Mouse (Mus musculus) heart, embryonic 13.5 days (tissue): ENCODE measurements around the gene Fstl4. TPM values are rescaled to one million over a fixed set of nuclear protein-coding genes. Genes with fewer than 3 reads are reported as not detected.

ENCODE experiments used
- ATAC-seq: fragments of 200-750 bp; cut with Nextera tagmentation; 2 replicates; pipeline ENCODE4 v1.8.0; 2017; ENCODE audit warnings: moderate TSS enrichment; ENCODE audit not compliant: insufficient number of reproducible peaks, low FRiP score, low TSS enrichment; ENCODE audit errors: extremely low read depth
- H3K27ac ChIP-seq: fragments of 300-500 bp; sonication (generic); replicated peaks from 2 replicates; pipeline ENCODE4 v1.5.1; 2015; ENCODE audit warnings: moderate library complexity, mild to moderate bottlenecking, inconsistent platforms
- H3K27me3 ChIP-seq: fragments of 300-500 bp; sonication (generic); replicated peaks from 2 replicates; pipeline ENCODE4 v1.6.1; 2015; ENCODE audit warnings: mild to moderate bottlenecking, inconsistent platforms
- H3K36me3 ChIP-seq: fragments of 300-500 bp; sonication (generic); 2 replicates; pipeline ENCODE4 v1.6.1; 2015; ENCODE audit warnings: mild to moderate bottlenecking, inconsistent platforms
- H3K4me1 ChIP-seq: fragments of 300-500 bp; sonication (generic); 2 replicates; pipeline ENCODE4 v1.6.1; 2015; ENCODE audit warnings: inconsistent platforms
- H3K4me2 ChIP-seq: fragments of 300-500 bp; sonication (generic); 2 replicates; pipeline ENCODE4 v1.6.1; 2015; ENCODE audit warnings: inconsistent platforms, mild to moderate bottlenecking, moderate library complexity
- H3K4me3 ChIP-seq: fragments of 300-500 bp; sonication (generic); 2 replicates; pipeline ENCODE4 v1.5.1; 2015; ENCODE audit warnings: moderate library complexity, mild to moderate bottlenecking, inconsistent platforms
- H3K9ac ChIP-seq: fragments of 300-500 bp; sonication (generic); 2 replicates; pipeline ENCODE4 v1.6.1; 2015; ENCODE audit warnings: inconsistent platforms, mild to moderate bottlenecking, moderate library complexity
- H3K9me3 ChIP-seq: fragments of 300-500 bp; sonication (generic); 2 replicates; pipeline ENCODE4 v1.6.1; 2016; ENCODE audit warnings: inconsistent platforms
- WGBS: fragments of 180-500 bp; shearing (Covaris S2); methylation state at CpG from one replicate; pipeline ENCODE4 v1.1.7; 2015; ENCODE audit warnings: mixed read lengths; 5-methylcytosine and 5-hydroxymethylcytosine counted together
- polyA plus RNA-seq: library from polyadenylated mRNA; unstranded; fragments of >200 nt; fragmentation: Nextera tagmentation; extraction: Ambion mirVana; gene quantifications from 2 replicates; pipeline ENCODE4 v1.2.1, GENCODE M21; 2015

The Fstl4 gene
- polyA plus RNA-seq, 1 experiment from 2014 or later: 9.7 TPM

DNA sequence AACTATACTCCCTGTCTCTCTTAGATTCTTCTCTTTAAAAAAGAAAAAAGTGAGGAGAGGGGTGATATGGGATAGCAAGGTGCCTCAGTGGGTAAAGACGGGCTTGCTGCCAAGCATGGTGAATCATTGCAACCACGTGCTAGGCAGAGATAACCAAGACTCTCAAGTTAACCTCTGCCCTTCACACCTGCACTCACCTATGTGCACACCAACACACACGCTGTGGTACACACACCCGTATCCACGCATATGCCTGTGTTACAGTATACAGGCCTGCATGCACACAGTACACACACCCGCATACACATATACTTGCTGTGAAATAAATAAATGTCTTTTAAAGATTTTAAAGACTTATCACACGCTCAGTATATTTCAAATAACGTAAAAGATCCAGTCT lies 375.8 kb downstream of the Fstl4 start:
- no peaks in the 10 kb centered on the region for H3K36me3 ChIP-seq
- 77% methylated on average over 8 of the region's 8 CpGs for WGBS
- no peak overlapping the region for H3K4me3 ChIP-seq
- no peak overlapping the region for H3K9ac ChIP-seq
- no peaks in the 10 kb centered on the region for H3K4me1 ChIP-seq
- no peak overlapping the region for H3K4me2 ChIP-seq
- no peaks in the 10 kb centered on the region for H3K9me3 ChIP-seq
- no peak overlapping the region for H3K27ac ChIP-seq
- ATAC-seq: no peak
- H3K27me3 ChIP-seq: no peaks in the 10 kb centered on the region; the same call in 1 of the 2 replicates

DNA sequence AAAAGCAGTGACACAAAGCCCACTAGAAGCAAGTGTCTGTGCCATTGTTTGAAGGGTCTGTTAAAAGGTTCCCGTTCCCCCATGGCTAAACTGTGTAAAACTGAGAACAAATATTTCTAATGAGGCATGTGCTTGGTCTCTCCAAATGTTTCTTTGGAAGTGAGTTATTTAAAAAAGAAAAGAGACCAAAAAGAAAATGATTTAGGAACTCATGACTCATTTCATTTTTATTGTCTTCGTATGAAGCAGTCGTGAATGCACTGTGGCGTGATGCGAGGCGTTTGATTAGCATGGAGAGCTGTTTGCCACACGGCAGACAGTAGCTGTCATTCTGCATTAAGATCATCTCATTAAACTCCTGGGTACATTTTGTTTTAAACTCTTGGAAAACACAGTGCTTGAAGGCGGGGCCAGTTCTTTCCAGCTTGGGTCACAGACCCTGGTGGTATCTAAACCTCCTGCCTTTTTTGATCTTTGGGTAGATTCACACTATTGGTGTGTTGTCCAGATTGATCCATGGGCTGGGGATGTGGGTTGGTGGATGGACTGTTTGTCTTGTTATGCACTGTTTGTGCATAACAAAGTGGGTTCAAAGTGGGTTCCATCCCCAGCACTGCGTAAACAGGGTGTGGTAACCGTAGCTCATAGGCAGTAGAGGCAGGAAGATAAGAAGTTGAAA lies 376.4 kb downstream of the Fstl4 start:
- ATAC-seq: no peak
- H3K9ac ChIP-seq: no peak overlapping the region
- H3K9me3 ChIP-seq: no peaks in the 10 kb centered on the region
- H3K27me3 ChIP-seq: no peaks in the 10 kb centered on the region; the same call in 1 of the 2 replicates
- no peak overlapping the region for H3K4me3 ChIP-seq
- H3K4me2 ChIP-seq: no peak overlapping the region
- H3K4me1 ChIP-seq: no peaks in the 10 kb centered on the region
- H3K36me3 ChIP-seq: no peaks in the 10 kb centered on the region
- no peak overlapping the region for H3K27ac ChIP-seq
- WGBS: 82% methylated on average over 10 of the region's 10 CpGs

DNA sequence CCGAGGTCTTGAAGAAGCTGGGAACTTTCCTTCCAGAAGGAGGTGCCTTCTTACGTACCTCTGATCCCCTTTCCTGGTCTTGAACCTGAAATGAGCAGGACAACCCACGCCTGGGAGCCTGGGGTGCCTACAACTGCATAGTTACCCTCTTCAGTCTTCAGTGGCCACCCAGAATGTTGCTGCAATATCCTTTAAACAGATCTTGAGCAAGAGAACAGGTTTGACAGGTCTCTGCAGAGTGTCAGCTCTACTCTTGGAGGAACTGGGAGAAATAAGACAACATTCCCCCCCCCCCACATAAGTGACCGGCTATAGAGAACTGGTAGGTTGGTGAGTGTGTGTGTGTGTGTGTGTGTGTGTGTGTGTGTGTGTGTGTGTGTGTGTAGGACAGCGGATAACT lies 379.1 kb downstream of the Fstl4 start:
- ATAC-seq: no peak
- H3K4me3 ChIP-seq: no peak overlapping the region
- no peaks in the 10 kb centered on the region for H3K9me3 ChIP-seq
- no peak overlapping the region for H3K4me2 ChIP-seq
- 69% methylated on average over 5 of the region's 5 CpGs for WGBS
- H3K27me3 ChIP-seq: no peaks in the 10 kb centered on the region; the same call in 1 of the 2 replicates
- no peaks in the 10 kb centered on the region for H3K36me3 ChIP-seq
- no peaks in the 10 kb centered on the region for H3K4me1 ChIP-seq
- H3K27ac ChIP-seq: no peak overlapping the region
- no peak overlapping the region for H3K9ac ChIP-seq

DNA sequence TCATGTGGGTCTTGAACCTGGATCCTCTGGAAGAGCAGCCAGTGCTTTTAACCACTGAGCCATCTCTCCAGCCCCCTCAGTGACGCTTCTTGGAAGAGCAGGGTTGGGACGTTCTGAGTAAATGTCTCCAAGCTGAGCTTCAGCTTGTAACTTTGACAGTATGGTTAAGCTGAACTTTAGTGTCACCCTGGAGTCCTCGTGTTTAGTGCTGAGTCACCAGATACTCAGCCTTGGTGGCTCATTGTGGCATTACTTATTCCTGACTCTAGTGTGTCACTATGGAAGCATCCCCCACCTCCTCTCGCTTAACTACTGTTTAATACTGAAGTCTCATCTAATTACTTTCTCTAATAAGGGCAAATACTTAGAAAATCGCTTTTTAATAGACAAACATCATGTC lies 380.1 kb downstream of the Fstl4 start:
- ATAC-seq: no peak
- no peak overlapping the region for H3K4me3 ChIP-seq
- no peak overlapping the region for H3K9ac ChIP-seq
- H3K36me3 ChIP-seq: no peaks in the 10 kb centered on the region
- no peaks in the 10 kb centered on the region for H3K9me3 ChIP-seq
- H3K4me1 ChIP-seq: no peaks in the 10 kb centered on the region
- no peaks in the 10 kb centered on the region; the same call in 1 of the 2 replicates for H3K27me3 ChIP-seq
- H3K4me2 ChIP-seq: no peak overlapping the region
- no peak overlapping the region for H3K27ac ChIP-seq
- WGBS: 69% methylated on average over 5 of the region's 5 CpGs

DNA sequence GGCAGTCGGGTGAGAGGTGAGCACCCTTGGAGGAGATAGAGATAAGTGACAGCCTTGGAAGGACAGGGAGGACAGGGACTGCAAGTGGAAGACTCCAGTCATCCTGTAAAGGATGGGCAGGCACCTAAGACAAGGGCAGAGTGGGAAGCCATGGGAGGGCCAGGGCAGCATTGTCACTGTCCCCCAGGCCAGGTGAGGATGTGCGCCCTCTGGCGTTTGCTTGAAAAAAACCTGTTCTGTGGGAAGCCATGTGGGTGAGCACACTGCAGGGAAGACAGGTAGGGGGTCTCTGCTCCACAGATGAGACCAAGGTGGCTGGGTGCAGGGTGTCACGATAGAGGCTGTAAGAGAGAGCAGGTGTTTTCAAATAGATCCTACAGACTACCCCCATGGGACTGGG lies 381.9 kb downstream of the Fstl4 start:
- Histone ChIP-seq H3K36me3 (no peaks in the 10 kb centered on the region), H3K9me3 (no peaks in the 10 kb centered on the region), H3K4me2 (no peak overlapping the region), H3K4me3 (no peak overlapping the region), H3K9ac (no peak overlapping the region), H3K4me1 (no peaks in the 10 kb centered on the region), H3K27ac (no peak overlapping the region), H3K27me3 (no peaks in the 10 kb centered on the region; the same call in 1 of the 2 replicates)
- 32% methylated on average over 4 of the region's 4 CpGs for WGBS
- ATAC-seq: no peak

DNA sequence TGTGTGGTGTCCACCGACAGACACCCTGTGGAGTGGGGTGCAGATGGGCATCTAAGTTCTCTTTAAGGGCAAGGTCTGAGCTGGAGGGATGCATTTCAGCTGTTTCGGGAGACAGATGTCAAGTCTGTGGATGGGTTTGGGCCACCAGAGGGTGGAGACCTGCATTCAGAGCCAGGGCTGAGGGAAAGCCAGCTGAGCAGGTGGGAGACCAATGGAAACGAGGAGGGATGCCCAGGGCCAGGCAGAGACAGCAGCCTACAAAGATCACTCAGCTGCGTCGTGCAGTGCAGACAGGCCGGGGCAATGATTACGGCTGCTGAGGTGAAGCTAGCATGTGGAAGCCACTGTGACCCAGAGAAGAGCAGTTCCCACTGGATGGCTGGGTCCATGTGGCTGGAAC lies 392.0 kb downstream of the Fstl4 start:
- no peak overlapping the region for H3K27ac ChIP-seq
- no peak overlapping the region for H3K4me2 ChIP-seq
- no peak overlapping the region for H3K4me3 ChIP-seq
- no peaks in the 10 kb centered on the region for H3K9me3 ChIP-seq
- 77% methylated on average over 7 of the region's 7 CpGs for WGBS
- H3K4me1 ChIP-seq: no peaks in the 10 kb centered on the region
- no peaks in the 10 kb centered on the region for H3K27me3 ChIP-seq
- H3K36me3 ChIP-seq: no peaks in the 10 kb centered on the region
- no peak overlapping the region for H3K9ac ChIP-seq
- no peak for ATAC-seq

DNA sequence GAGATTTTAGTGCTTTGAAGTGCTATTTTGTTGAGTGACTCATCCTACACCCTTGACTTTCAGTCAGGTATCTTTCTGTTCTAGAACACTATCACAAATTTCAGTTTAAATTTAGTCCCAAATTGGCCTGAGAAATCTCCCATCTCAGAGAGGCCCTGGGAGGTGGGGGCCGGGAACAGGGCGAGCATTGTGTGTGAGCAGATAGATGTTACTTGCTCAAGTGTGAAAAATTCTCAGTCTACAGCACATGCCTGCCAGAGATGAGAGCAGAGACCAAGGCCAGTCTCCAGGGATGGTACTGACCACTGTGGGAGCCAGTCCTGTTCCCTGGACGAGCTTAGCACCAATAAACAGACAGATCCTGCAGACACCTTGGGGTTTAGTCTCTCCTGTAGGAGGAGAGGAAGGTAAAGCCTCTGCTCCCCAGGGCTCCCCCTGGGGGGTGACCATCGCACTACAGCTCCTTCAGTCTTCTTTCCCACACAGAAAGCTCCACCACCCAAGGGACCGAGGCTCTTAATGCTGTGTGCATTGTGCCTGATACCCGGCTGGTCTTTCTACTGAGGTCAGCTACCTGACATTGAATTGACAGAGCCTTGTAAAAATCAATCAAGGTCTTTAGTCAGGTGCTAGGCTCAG lies 393.3 kb downstream of the Fstl4 start:
- H3K9ac ChIP-seq: no peak overlapping the region
- no peaks in the 10 kb centered on the region for H3K36me3 ChIP-seq
- no peak overlapping the region for H3K4me3 ChIP-seq
- H3K9me3 ChIP-seq: no peaks in the 10 kb centered on the region
- H3K4me1 ChIP-seq: no peaks in the 10 kb centered on the region
- 60% methylated on average over 6 of the region's 6 CpGs for WGBS
- H3K4me2 ChIP-seq: no peak overlapping the region
- no peaks in the 10 kb centered on the region for H3K27me3 ChIP-seq
- no peak for ATAC-seq
- H3K27ac ChIP-seq: no peak overlapping the region

DNA sequence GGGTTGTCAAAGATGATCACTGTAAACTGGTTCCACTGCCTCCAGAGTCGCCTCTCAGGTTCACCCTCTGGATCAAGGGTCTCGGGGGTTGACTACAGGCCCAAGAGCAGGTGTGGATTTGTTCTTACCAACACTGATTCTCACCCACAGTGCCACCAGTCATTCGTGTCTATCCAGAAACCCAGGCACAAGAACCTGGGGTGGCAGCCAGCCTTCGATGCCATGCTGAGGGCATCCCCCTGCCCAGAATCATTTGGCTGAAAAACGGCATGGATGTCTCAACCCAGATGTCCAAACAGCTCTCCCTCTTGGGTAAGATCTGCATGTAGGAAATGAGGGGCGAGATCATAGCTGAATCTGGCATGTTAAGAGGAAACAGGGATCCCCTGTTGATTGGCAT lies 398.0 kb downstream of the Fstl4 start:
- Histone ChIP-seq H3K9me3 (no peaks in the 10 kb centered on the region), H3K27me3 (no peaks in the 10 kb centered on the region), H3K9ac (no peak overlapping the region), H3K27ac (no peak overlapping the region), H3K4me1 (no peaks in the 10 kb centered on the region), H3K36me3 (no peaks in the 10 kb centered on the region), H3K4me3 (no peak overlapping the region), H3K4me2 (no peak overlapping the region)
- no peak for ATAC-seq
- 77% methylated on average over 6 of the region's 6 CpGs for WGBS

DNA sequence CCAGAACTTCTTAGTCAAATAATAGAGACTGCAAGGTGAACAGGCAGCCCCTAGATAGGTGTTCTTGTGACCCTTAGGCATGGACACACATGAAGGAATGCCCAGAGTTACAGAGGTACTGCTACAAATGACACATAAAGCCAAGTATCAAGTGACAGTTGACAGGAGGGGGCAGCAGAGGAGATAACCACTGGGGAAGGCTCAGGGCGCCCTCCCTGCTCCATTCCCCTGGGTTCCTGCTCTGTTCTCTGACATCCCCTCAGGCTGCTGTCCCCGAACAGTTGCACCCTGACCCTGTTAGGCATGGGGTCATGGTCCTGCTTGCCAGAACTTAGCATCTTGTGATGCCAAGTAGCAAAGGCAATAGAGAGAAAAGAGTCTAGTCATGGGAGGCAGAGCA lies 402.0 kb downstream of the Fstl4 start:
- Histone ChIP-seq H3K4me3 (no peak overlapping the region), H3K27ac (no peak overlapping the region), H3K9me3 (no peaks in the 10 kb centered on the region), H3K36me3 (no peaks in the 10 kb centered on the region), H3K4me2 (no peak overlapping the region), H3K9ac (no peak overlapping the region), H3K4me1 (no peaks in the 10 kb centered on the region), H3K27me3 (no peaks in the 10 kb centered on the region)
- no peak for ATAC-seq
- WGBS: 56% methylated on average over 2 of the region's 2 CpGs

DNA sequence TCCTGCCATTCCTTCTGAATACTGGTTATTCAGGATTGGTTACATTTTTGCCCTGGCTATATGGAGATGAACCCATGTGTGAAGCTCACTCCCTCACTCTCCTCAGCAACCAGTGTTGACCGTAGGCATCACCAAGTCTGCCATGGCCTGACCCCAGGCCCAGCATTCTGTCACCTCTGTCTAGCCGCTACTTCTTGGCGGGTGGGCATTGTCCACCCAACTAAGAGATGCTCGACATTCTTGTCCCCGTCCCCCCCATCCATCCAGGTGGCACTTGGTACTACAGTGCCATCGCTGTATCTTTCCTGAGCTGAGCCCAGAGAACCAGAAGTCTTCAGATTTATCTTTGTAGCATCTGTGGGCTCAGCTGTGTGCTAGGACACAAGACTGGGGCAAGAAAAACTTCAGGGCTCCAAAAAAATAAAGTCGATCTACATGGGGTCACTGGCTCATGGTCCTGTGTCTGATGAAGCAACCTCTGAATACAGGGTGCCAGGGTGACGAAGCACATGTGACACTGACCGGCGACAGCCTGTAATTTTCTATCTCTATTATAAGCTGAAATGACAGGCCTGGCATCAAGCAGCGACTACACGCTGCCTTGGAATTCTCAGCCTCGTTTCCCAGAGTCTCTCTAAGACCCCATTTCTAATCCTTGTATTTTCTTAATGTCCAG lies 417.9 kb downstream of the Fstl4 start:
- H3K4me2 ChIP-seq: no peak overlapping the region
- WGBS: 67% methylated on average over 13 of the region's 13 CpGs

DNA sequence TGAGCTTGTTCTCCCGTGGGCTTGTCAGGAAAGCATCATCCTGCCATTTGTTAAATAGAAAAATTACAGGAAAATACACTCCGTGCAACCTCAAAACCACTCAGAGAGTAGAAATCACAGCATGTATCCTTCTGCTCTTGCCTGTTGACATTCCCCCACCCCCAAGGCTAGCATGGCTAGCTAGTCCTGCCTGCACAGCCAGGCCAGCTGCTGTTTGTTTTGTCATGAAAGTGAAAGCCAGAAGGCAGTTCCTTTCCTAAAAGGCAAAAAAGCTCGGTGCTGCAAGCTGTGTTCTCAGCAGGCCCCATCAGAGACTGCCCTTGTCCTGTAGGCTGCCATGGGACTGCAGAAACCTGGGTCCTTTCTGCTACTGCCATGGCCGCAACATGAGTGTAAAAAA lies 418.4 kb downstream of the Fstl4 start:
- H3K9me3 ChIP-seq: no peaks in the 10 kb centered on the region
- H3K27ac ChIP-seq: no peak overlapping the region
- no peak overlapping the region for H3K4me3 ChIP-seq
- 48% methylated on average over 4 of the region's 4 CpGs for WGBS
- H3K36me3 ChIP-seq: no peaks in the 10 kb centered on the region
- H3K27me3 ChIP-seq: no peaks in the 10 kb centered on the region
- H3K4me2 ChIP-seq: no peak overlapping the region
- ATAC-seq: no peak
- H3K4me1 ChIP-seq: peaks cover 27% of the 10 kb centered on the region
- no peak overlapping the region for H3K9ac ChIP-seq

More for the DNA sequence above, 417.9 kb downstream of the Fstl4 start:
- Histone ChIP-seq H3K36me3 (no peaks in the 10 kb centered on the region), H3K9me3 (no peaks in the 10 kb centered on the region), H3K9ac (no peak overlapping the region), H3K27me3 (no peaks in the 10 kb centered on the region), H3K4me3 (no peak overlapping the region), H3K4me1 (peaks cover 27% of the 10 kb centered on the region), H3K27ac (no peak overlapping the region)
- ATAC-seq: no peak
